Mouse (Mus musculus) limb, embryonic 11.5 days (tissue): ENCODE measurements around the gene Ccnt1. TPM values are rescaled to one million over a fixed set of nuclear protein-coding genes. Genes with fewer than 3 reads are reported as not detected.

Experiments
- ATAC-seq: fragments of 200-750 bp; cut with Nextera tagmentation; 2 replicates; pipeline ENCODE4 v1.8.0; 2017; ENCODE audit warnings: low read depth; ENCODE audit not compliant: insufficient number of reproducible peaks, low FRiP score, low TSS enrichment
- DNase-seq: peaks from one replicate; pipeline ENCODE4 v3.0.0-alpha.2; 2015; ENCODE audit warnings: low spot score
- H3K27ac ChIP-seq: fragments of 300-500 bp; sonication (generic); replicated peaks from 2 replicates; pipeline ENCODE4 v1.5.1; 2014; ENCODE audit warnings: low read depth, mild to moderate bottlenecking, low read length
- H3K27me3 ChIP-seq: fragments of 300-500 bp; sonication (generic); 2 replicates; pipeline ENCODE4 v1.6.1; 2014; ENCODE audit warnings: mild to moderate bottlenecking, low read length, mixed read lengths; ENCODE audit not compliant: control insufficient read depth, insufficient read depth
- H3K36me3 ChIP-seq: fragments of 300-500 bp; sonication (generic); 2 replicates; pipeline ENCODE4 v1.6.1; 2014; ENCODE audit warnings: mild to moderate bottlenecking, low read length, moderate library complexity, mixed read lengths; ENCODE audit not compliant: control insufficient read depth, insufficient read depth
- H3K4me1 ChIP-seq: fragments of 300-500 bp; sonication (generic); 2 replicates; pipeline ENCODE4 v1.6.1; 2014; ENCODE audit warnings: low read length, mixed read lengths; ENCODE audit not compliant: control insufficient read depth, insufficient read depth
- H3K4me2 ChIP-seq: fragments of 300-500 bp; sonication (generic); 2 replicates; pipeline ENCODE4 v1.6.1; 2014; ENCODE audit warnings: low read depth, mild to moderate bottlenecking, moderate library complexity; ENCODE audit not compliant: severe bottlenecking
- H3K4me3 ChIP-seq: fragments of 300-500 bp; sonication (generic); 2 replicates; pipeline ENCODE4 v1.5.1; 2014; ENCODE audit warnings: low read depth, low read length
- H3K9ac ChIP-seq: fragments of 300-500 bp; sonication (generic); 2 replicates; pipeline ENCODE4 v1.6.1; 2014; ENCODE audit warnings: mild to moderate bottlenecking, low read length
- H3K9me3 ChIP-seq: fragments of 300-500 bp; sonication (generic); 2 replicates; pipeline ENCODE4 v1.6.1; 2016; ENCODE audit warnings: low read length; ENCODE audit not compliant: control insufficient read depth
- WGBS: fragments of 180-500 bp; shearing (Covaris S2); extraction: QIAGEN DNeasy Blood & Tissue Kit; methylation state at CpG from one replicate; pipeline ENCODE4 v1.1.7; 2014; 5-methylcytosine and 5-hydroxymethylcytosine counted together
- microRNA-seq: library from miRNA; unstranded; fragments of <30 nt; microRNA quantifications from one replicate; pipeline ENCODE4, GENCODE M21; 2016
- polyA plus RNA-seq: library from polyadenylated mRNA; unstranded; fragments of >200 nt; fragmentation: Nextera tagmentation; extraction: Ambion mirVana; gene quantifications from 2 replicates; pipeline ENCODE4 v1.2.1, GENCODE M21; 2014

Ccnt1 gene
- polyA plus RNA-seq, 1 experiment from 2014 or later: 62.9 TPM

DNA sequence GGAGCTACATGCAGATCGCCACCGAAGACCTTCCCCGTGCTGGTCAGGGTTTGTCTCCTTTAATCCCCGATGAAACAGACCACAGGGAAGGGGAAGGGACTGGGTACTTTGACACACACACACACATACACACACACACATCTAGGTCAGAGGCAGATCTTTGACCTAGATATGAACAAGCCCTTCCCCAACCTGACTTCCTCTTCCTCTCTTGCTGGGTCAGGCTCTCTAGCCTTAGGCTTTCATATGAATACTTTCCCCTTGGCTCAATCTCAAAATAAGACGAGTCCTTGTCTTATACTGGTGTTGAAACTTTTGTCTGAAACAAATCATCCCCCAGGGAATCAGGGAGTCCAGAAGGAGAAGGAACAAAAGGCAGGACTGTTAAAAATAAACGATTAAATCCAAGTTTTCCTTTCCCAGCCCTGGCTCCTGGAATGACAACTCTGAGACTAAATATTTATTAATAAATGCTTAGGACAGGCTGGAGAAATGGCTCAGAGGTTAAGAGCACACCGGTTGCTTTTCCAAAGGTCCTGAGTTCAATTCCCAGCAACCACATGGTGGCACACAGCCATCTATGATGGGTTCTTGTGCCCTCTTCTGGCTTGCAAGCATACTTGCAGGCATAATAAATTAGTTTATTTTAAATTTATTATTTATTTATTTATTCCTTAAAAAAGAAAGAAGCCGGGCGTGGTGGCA, 64.3 kb downstream of the Ccnt1 start:
- ATAC-seq: no peak

GRCm38 (mm10) chr15:98504514-98504913, 66.2 kb downstream of the Ccnt1 start:
- no peaks in the 10 kb centered on the region for H3K36me3 ChIP-seq
- H3K9ac ChIP-seq: no peak overlapping the region
- H3K27me3 ChIP-seq: no peaks in the 10 kb centered on the region
- WGBS: 15% methylated on average over 18 of the region's 18 CpGs
- H3K4me3 ChIP-seq: no peak overlapping the region
- no peaks in the 10 kb centered on the region for H3K9me3 ChIP-seq
- no peak for ATAC-seq
- H3K4me1 ChIP-seq: no peaks in the 10 kb centered on the region
- H3K27ac ChIP-seq: no peak overlapping the region
- no peak overlapping the region for H3K4me2 ChIP-seq
- DNase-seq: peak; percentile 89

More for the DNA sequence above, 64.3 kb downstream of the Ccnt1 start:
- H3K9ac ChIP-seq: no peak overlapping the region
- H3K27ac ChIP-seq: no peak overlapping the region
- no peaks in the 10 kb centered on the region for H3K4me1 ChIP-seq
- no peak for DNase-seq
- no peak overlapping the region for H3K4me3 ChIP-seq
- H3K36me3 ChIP-seq: no peaks in the 10 kb centered on the region
- no peaks in the 10 kb centered on the region for H3K27me3 ChIP-seq
- no peaks in the 10 kb centered on the region for H3K9me3 ChIP-seq
- WGBS: 85% methylated on average over 9 of the region's 9 CpGs
- no peak overlapping the region for H3K4me2 ChIP-seq

- H3K4me1 ChIP-seq: no peaks in the 10 kb centered on the region
- no peak overlapping the region for H3K27ac ChIP-seq
- H3K4me2 ChIP-seq: no peak overlapping the region
- H3K27me3 ChIP-seq: no peaks in the 10 kb centered on the region
- H3K9ac ChIP-seq: no peak overlapping the region
- WGBS: 77% methylated on average over 3 of the region's 3 CpGs
- no peak for ATAC-seq
- H3K36me3 ChIP-seq: no peaks in the 10 kb centered on the region
- DNase-seq: no peak
- no peak overlapping the region for H3K4me3 ChIP-seq
- H3K9me3 ChIP-seq: no peaks in the 10 kb centered on the region
Measured at GRCm38 (mm10) chr15:98503317-98503716, 67.4 kb downstream of the Ccnt1 start.

DNA sequence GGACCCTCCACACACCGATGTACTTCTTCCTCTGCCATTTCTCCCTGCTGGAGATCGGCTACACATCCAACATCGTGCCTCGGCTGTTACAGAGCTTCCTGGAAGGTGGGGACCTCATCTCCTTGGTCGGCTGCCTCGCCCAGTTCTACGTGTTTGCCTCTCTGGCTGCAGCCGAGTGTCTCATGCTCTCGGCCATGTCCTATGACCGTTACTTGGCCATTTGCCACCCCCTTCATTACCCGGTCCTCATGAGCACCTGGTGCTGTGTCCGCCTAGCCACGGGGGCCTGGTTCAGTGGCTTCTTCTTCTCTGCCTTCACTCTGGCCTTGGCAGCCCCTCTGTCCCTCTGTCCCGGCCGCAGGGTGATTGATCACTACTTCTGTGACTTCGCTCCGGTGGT, 73.1 kb downstream of the Ccnt1 start:
- H3K4me2 ChIP-seq: no peak overlapping the region
- no peak overlapping the region for H3K9ac ChIP-seq
- no peaks in the 10 kb centered on the region for H3K27me3 ChIP-seq
- no peaks in the 10 kb centered on the region for H3K9me3 ChIP-seq
- H3K27ac ChIP-seq: no peak overlapping the region
- H3K4me3 ChIP-seq: no peak overlapping the region
- DNase-seq: no peak
- ATAC-seq: no peak
- H3K4me1 ChIP-seq: no peaks in the 10 kb centered on the region
- 81% methylated on average over 17 of the region's 17 CpGs for WGBS
- no peaks in the 10 kb centered on the region for H3K36me3 ChIP-seq

DNA sequence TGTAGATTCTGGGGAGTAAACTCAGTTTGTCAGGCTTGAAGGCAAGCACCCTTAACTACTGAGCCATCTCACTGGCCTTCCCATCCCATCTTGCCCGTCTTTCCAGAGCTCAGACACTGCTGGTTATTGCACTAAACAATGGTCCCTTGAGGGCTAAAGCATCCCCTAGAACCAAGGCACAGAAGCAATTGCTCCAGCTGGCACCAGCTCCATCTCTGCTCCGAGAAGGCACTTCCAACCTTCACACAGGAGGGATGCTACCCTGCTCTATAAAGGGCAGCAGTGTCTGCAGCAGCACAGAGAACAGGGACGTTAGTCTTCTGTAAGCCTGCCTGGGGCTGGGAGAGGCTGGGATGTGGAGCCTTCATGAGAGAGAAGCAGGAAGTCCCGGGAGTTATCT, 78.6 kb downstream of the Ccnt1 start, which contains the start of gene Olfr279:
TSS of gene Olfr279 (plus strand) at position 301 of the 400 bp plus-strand sequence.
- Histone ChIP-seq H3K36me3 (no peaks in the 10 kb centered on the region), H3K27me3 (no peaks in the 10 kb centered on the region), H3K9me3 (no peaks in the 10 kb centered on the region), H3K4me2 (no peak within 1 kb of the TSS), H3K27ac (no peak within 1 kb of the TSS), H3K4me3 (no peak within 1 kb of the TSS), H3K4me1 (no peaks in the 10 kb centered on the region), H3K9ac (no peak within 1 kb of the TSS)
- no peak for DNase-seq
- ATAC-seq: no peak
- 56% methylated on average over 4 of the region's 4 CpGs for WGBS

DNA sequence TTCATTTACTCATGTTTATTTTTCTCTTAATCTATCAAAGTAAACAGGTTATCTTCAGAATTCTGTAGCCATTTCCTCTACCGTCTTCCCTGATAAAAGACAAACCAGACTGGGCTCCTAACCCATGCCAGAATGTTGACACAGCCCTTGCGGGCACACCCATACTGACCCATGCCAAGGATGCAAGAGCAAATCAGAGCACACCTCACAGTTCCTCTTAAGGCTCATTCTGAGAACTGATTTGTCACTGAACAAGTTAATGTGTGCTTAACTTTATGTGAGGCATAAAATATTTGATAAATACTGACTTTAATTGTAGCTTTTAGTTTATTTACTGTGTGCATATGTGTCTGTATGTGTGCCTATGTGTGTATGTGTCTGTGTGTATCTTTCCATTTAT, 79.4 kb downstream of the Ccnt1 start:
- no peaks in the 10 kb centered on the region for H3K36me3 ChIP-seq
- H3K27me3 ChIP-seq: no peaks in the 10 kb centered on the region
- no peak for ATAC-seq
- 89% methylated on average over 2 of the region's 2 CpGs for WGBS
- H3K4me2 ChIP-seq: no peak overlapping the region
- H3K9me3 ChIP-seq: no peaks in the 10 kb centered on the region
- no peaks in the 10 kb centered on the region for H3K4me1 ChIP-seq
- no peak overlapping the region for H3K27ac ChIP-seq
- DNase-seq: no peak
- no peak overlapping the region for H3K4me3 ChIP-seq
- no peak overlapping the region for H3K9ac ChIP-seq

Small RNA genes within 50 kb of the gene (microRNA-seq; reads per million reads assigned to microRNA genes)
- not detected for gene Mir1291

Other genes starting within 250 kb of the Ccnt1 start
- gene Olfr284, start 229.9 kb downstream of the Ccnt1 start, polyA plus RNA-seq: not detected in 2 replicates
- gene Olfr283, start 190.0 kb downstream of the Ccnt1 start, polyA plus RNA-seq: not detected in 2 replicates
- not detected in 2 replicates for gene Olfr282, start 139.7 kb downstream of the Ccnt1 start, polyA plus RNA-seq
- not detected in 2 replicates for gene Olfr281, start 118.3 kb downstream of the Ccnt1 start, polyA plus RNA-seq
- gene OR5BS1P, start 101.0 kb downstream of the Ccnt1 start, polyA plus RNA-seq: not detected in 2 replicates
- 0.34 TPM in 1 of 2 replicates, not detected in the other for gene Lalba, start 88.2 kb downstream of the Ccnt1 start, polyA plus RNA-seq
- not detected in 2 replicates for gene Olfr279, start 78.5 kb downstream of the Ccnt1 start, polyA plus RNA-seq
- gene Kansl2, start 36.7 kb downstream of the Ccnt1 start, polyA plus RNA-seq: 152 and 156 TPM in 2 replicates
- gene 4930415O20Rik, start 81 bp upstream of the Ccnt1 start, polyA plus RNA-seq: 0.29 TPM in 1 of 2 replicates, not detected in the other
- gene Adcy6, start 39.2 kb upstream of the Ccnt1 start, polyA plus RNA-seq: 16.2 and 18.9 TPM in 2 replicates
- 23.4 and 25.1 TPM in 2 replicates for gene Cacnb3, start 59.9 kb upstream of the Ccnt1 start, polyA plus RNA-seq
- gene Ddx23, start 92.0 kb upstream of the Ccnt1 start, polyA plus RNA-seq: 24.8 and 27.7 TPM in 2 replicates
- 0.29 and 0.37 TPM in 2 replicates for gene Rnd1, start 106.5 kb upstream of the Ccnt1 start, polyA plus RNA-seq
- gene Ccdc65, start 137.3 kb upstream of the Ccnt1 start, polyA plus RNA-seq: 0.48 and 1.3 TPM in 2 replicates
- gene Fkbp11, start 157.3 kb upstream of the Ccnt1 start, polyA plus RNA-seq: 24.3 and 25.7 TPM in 2 replicates
- gene Arf3, start 192.3 kb upstream of the Ccnt1 start, polyA plus RNA-seq: 34.7 and 36.4 TPM in 2 replicates
- gene Wnt10b, start 207.2 kb upstream of the Ccnt1 start, polyA plus RNA-seq: 0.81 and 1.5 TPM in 2 replicates
- gene Wnt1, start 218.9 kb upstream of the Ccnt1 start, polyA plus RNA-seq: not detected in 2 replicates
- gene Ddn, start 238.6 kb upstream of the Ccnt1 start, polyA plus RNA-seq: not detected in 2 replicates